9 mouse cellular contexts compared by ENCODE assay signal in genomic region chr4:35006541-35007260, GRCm38 (mm10).
DNase-seq lines count a peak whose midpoint lies in the region; ATAC-seq lines count a peak whose summit lies in the region.
"Had no signal": no experiment of that assay in that cellular context is flagged by ENCODE, and none has a peak within 500 bp of the region (broad histone marks: within the 10 kb centered on the region; RNA-seq: fewer than 3 reads in every experiment).

No protein-coding gene starts in this region.

- no peak overlapping the region for H3K4me2 ChIP-seq in kidney, embryonic 14.5 days (replicated peaks; ENCODE audit: low read depth, low read length)
- H3K4me2 ChIP-seq in midbrain, embryonic 14.5 days (ENCODE audit: low read length): peak overlapping the region; percentile 12; the same call in 1 of the 2 replicates
- H3K4me2 ChIP-seq: liver, embryonic 15.5 days had no signal

- peak; percentile 51 for DNase-seq in embryo, embryonic 10.5 days (ENCODE audit: low spot score)
- DNase-seq in embryo, embryonic 9.5 days (ENCODE audit: extremely low spot score): no peak
- no peak for DNase-seq in kidney, adult 8-10 months
- peak; percentile 40 for DNase-seq in forelimb bud, embryonic 11.5 days (ENCODE audit: low read depth, low spot score)
- DNase-seq in midbrain, embryonic 14.5 days: peak; percentile 58
- no peak for DNase-seq in cerebellum, adult 9-10 months
- no peak for DNase-seq in gastrocnemius, postnatal 25 days

- 0 out of 2 replicates have a peak, but pooled peaks cover 5% of the 10 kb centered on the region for H3K4me1 ChIP-seq in kidney, embryonic 14.5 days (ENCODE audit: control insufficient read depth, insufficient read depth, low read length)
- H3K4me1 ChIP-seq in midbrain, embryonic 14.5 days (ENCODE audit: control insufficient read depth, insufficient read depth, low read length): peaks cover 15% of the 10 kb centered on the region
- H3K4me1 ChIP-seq: liver, embryonic 15.5 days had no signal

- H3K9me3 ChIP-seq in kidney, embryonic 14.5 days (ENCODE audit: control insufficient read depth, low read length): no peaks in the 10 kb centered on the region
- H3K9me3 ChIP-seq in midbrain, embryonic 14.5 days (ENCODE audit: control insufficient read depth, low read length): no peaks in the 10 kb centered on the region
- H3K9me3 ChIP-seq: liver, embryonic 15.5 days had no signal

- peak; percentile 43; the same call in 1 of the 2 replicates for ATAC-seq in kidney, embryonic 14.5 days (ENCODE audit: low FRiP score, low TSS enrichment)
- no peak for ATAC-seq in midbrain, embryonic 14.5 days (ENCODE audit: low FRiP score, low TSS enrichment)

- no peak overlapping the region for H3K27ac ChIP-seq in kidney, embryonic 14.5 days (ENCODE audit: low read depth, low read length)
- peak overlapping the region; percentile 63 for H3K27ac ChIP-seq in midbrain, embryonic 14.5 days (replicated peaks; ENCODE audit: low read depth, low read length)
- H3K27ac ChIP-seq: liver, embryonic 15.5 days had no signal

- no peaks in the 10 kb centered on the region for H3K27me3 ChIP-seq in kidney, embryonic 14.5 days (ENCODE audit: control insufficient read depth, insufficient read depth, low read length)
- H3K27me3 ChIP-seq in midbrain, embryonic 14.5 days (ENCODE audit: control insufficient read depth, insufficient read depth, low read length): no peaks in the 10 kb centered on the region
- H3K27me3 ChIP-seq: liver, embryonic 15.5 days had no signal

- no peak overlapping the region for H3K4me3 ChIP-seq in kidney, embryonic 14.5 days (ENCODE audit: low read length)
- H3K4me3 ChIP-seq in midbrain, embryonic 14.5 days (replicated peaks; ENCODE audit: low read depth, low read length): no peak overlapping the region
- H3K4me3 ChIP-seq: liver, embryonic 15.5 days had no signal

- H3K9ac ChIP-seq in kidney, embryonic 14.5 days (ENCODE audit: low read depth, low read length): no peak overlapping the region
- no peak overlapping the region for H3K9ac ChIP-seq in midbrain, embryonic 14.5 days (replicated peaks; ENCODE audit: low read length)
- H3K9ac ChIP-seq: liver, embryonic 15.5 days had no signal

- WGBS in kidney, embryonic 14.5 days: 39% methylated on average over 11 of the region's 11 CpGs
- 38% methylated on average over 11 of the region's 11 CpGs for WGBS in midbrain, embryonic 14.5 days

- no peaks in the 10 kb centered on the region for H3K36me3 ChIP-seq in kidney, embryonic 14.5 days (ENCODE audit: control insufficient read depth, insufficient read depth, low read length)
- H3K36me3 ChIP-seq in midbrain, embryonic 14.5 days (ENCODE audit: control insufficient read depth, insufficient read depth, low read length): no peaks in the 10 kb centered on the region
- H3K36me3 ChIP-seq: liver, embryonic 15.5 days had no signal

Comparison
In these comparisons a context has a peak if more than half of its experiments do, and no peak if none do; other contexts are left out.
1. DNase-seq: peak in embryo, embryonic 10.5 days (single experiment), forelimb bud, embryonic 11.5 days (single experiment) and midbrain, embryonic 14.5 days (single experiment); none in embryo, embryonic 9.5 days (single experiment), kidney, adult 8-10 months (0 of 2), cerebellum, adult 9-10 months (single experiment) and gastrocnemius, postnatal 25 days (single experiment).